ENCODE assay signal across 8 mouse cellular contexts in genomic region chr9:115309977-115310345, GRCm38 (mm10). TPM values are rescaled to one million over a fixed set of nuclear protein-coding genes. Genes with fewer than 3 reads are reported as not detected.
DNase-seq lines count a peak whose midpoint lies in the region; ATAC-seq and TF ChIP-seq lines count a peak whose summit lies in the region.

No protein-coding gene starts in this region.

- DNase-seq in gastrocnemius, postnatal 10 days, result peak; percentile 71
- DNase-seq in gastrocnemius, adult 8-10 months (ENCODE audit: low spot score in 2 of 2), result no peak
- DNase-seq in right cerebral cortex, adult 18-20 months, result no peak
- no peak for DNase-seq in spleen, postnatal 36 days (ENCODE audit: low spot score in 2 of 2)

- peak overlapping the region; percentile 62 for H3K4me2 ChIP-seq in kidney, embryonic 15.5 days

- H3K4me3 ChIP-seq in E14TG2a.4 (replicated peaks; ENCODE audit: low read length), result peak overlapping the region; percentile 97
- H3K4me3 ChIP-seq in erythroblast, embryonic 14.5 days (replicated peaks), result peak overlapping the region; percentile 97
- peak overlapping the region; percentile 99 for H3K4me3 ChIP-seq in kidney, embryonic 15.5 days (replicated peaks)
- H3K4me3 ChIP-seq in megakaryocyte, embryonic 14.5 days (replicated peaks), result peak overlapping the region; percentile 99

- H3K27ac ChIP-seq in kidney, embryonic 15.5 days, result peak overlapping the region; percentile 99

- WGBS in kidney, embryonic 15.5 days, result 0% methylated on average over 37 of the region's 42 CpGs

- no peak for TF ChIP-seq CTCF in E14TG2a.4 (conservative IDR thresholded peaks at IDR 0.05; ENCODE audit: low read length)

- peak overlapping the region; percentile 99 for H3K9ac ChIP-seq in kidney, embryonic 15.5 days

- peaks cover 4% of the 10 kb centered on the region for H3K27me3 ChIP-seq in E14TG2a.4 (ENCODE audit: insufficient read depth, low read length)
- no peaks in the 10 kb centered on the region for H3K27me3 ChIP-seq in erythroblast, embryonic 14.5 days (ENCODE audit: control insufficient read depth)
- H3K27me3 ChIP-seq in kidney, embryonic 15.5 days, result no peaks in the 10 kb centered on the region
- no peaks in the 10 kb centered on the region for H3K27me3 ChIP-seq in megakaryocyte, embryonic 14.5 days (replicated peaks)

- no peak; the same call in 1 of the 2 replicates for ATAC-seq in kidney, embryonic 15.5 days (replicated peaks; ENCODE audit: low FRiP score)

- peaks cover 13% of the 10 kb centered on the region for H3K36me3 ChIP-seq in E14TG2a.4 (ENCODE audit: insufficient read depth, low read length)
- peaks cover 9% of the 10 kb centered on the region for H3K36me3 ChIP-seq in erythroblast, embryonic 14.5 days (ENCODE audit: control insufficient read depth)
- H3K36me3 ChIP-seq in kidney, embryonic 15.5 days, result no peaks in the 10 kb centered on the region
- no peaks in the 10 kb centered on the region for H3K36me3 ChIP-seq in megakaryocyte, embryonic 14.5 days (replicated peaks; ENCODE audit: low read length)

- peaks cover 47% of the 10 kb centered on the region for H3K4me1 ChIP-seq in E14TG2a.4 (replicated peaks; ENCODE audit: low read depth, low read length)
- H3K4me1 ChIP-seq in erythroblast, embryonic 14.5 days (ENCODE audit: control insufficient read depth), result peaks cover 50% of the 10 kb centered on the region
- peaks cover 31% of the 10 kb centered on the region for H3K4me1 ChIP-seq in kidney, embryonic 15.5 days
- H3K4me1 ChIP-seq in megakaryocyte, embryonic 14.5 days, result peaks cover 54% of the 10 kb centered on the region

- H3K9me3 ChIP-seq in E14TG2a.4 (ENCODE audit: low read length), result no peaks in the 10 kb centered on the region
- no peaks in the 10 kb centered on the region for H3K9me3 ChIP-seq in erythroblast, embryonic 14.5 days (ENCODE audit: control insufficient read depth, low read length)
- H3K9me3 ChIP-seq in kidney, embryonic 15.5 days (replicated peaks), result no peaks in the 10 kb centered on the region
- H3K9me3 ChIP-seq in megakaryocyte, embryonic 14.5 days, result no peaks in the 10 kb centered on the region

RNA-seq across cellular contexts. Expression of gene Stt3b, which starts 0.3 kb away (rescaled TPM):
- 10 to 100 TPM; 64.8 to 69.5 TPM for total RNA-seq in gastrocnemius, postnatal 10 days (2021)
- total RNA-seq in gastrocnemius, adult 8-10 months (2022), result 10 to 100 TPM; 73.5 to 85.0 (median 80.5) TPM
- polyA plus RNA-seq in erythroblast, embryonic 14.5 days (2012), result 1.1 and 1.9 TPM in 2 replicates
- polyA plus RNA-seq in kidney, embryonic 15.5 days (2015; fragmentation: Nextera tagmentation; extraction: Ambion mirVana), result 101 and 102 TPM in 2 replicates
- polyA plus RNA-seq in megakaryocyte, embryonic 14.5 days (2012; ENCODE audit: insufficient read depth, low replicate concordance), result 14.7 and 37.2 TPM in 2 replicates
